8 mouse cellular contexts compared by ENCODE assay signal in the genomic region with DNA sequence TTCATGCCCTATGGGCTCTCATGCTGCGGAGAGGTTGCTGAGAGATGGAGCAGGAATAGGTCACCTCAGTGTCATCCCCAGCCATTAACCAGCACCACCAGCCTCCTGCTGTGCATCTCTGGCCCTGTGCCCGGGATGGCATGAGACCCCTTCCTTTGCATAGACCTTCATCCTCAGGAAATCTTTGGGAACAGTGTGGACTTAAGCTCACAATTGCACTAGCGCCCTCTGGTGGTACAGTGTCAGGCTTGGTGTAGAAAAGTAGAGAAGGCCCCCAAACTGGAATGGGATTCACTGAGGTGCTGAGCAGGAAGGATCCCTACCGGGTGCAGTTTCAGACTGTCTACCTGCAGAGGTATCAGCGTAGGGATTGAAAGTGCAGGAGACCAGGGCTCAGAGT.
DNase-seq lines count a peak whose midpoint lies in the region; ATAC-seq lines count a peak whose summit lies in the region.

No protein-coding gene starts in this region.

- WGBS in liver, embryonic 13.5 days (ENCODE audit: insufficient replicate concordance): 31% methylated on average over 5 of the region's 5 CpGs

- H3K36me3 ChIP-seq in liver, embryonic 13.5 days: no peaks in the 10 kb centered on the region

- H3K27ac ChIP-seq in liver, embryonic 13.5 days: no peak overlapping the region

- no peak overlapping the region for H3K9ac ChIP-seq in liver, embryonic 13.5 days

- H3K27me3 ChIP-seq in liver, embryonic 13.5 days: no peaks in the 10 kb centered on the region

- H3K4me3 ChIP-seq in liver, embryonic 13.5 days (replicated peaks): no peak overlapping the region

- H3K4me1 ChIP-seq in liver, embryonic 13.5 days (replicated peaks): no peaks in the 10 kb centered on the region

- ATAC-seq in liver, embryonic 13.5 days (ENCODE audit: low read depth): no peak

- H3K9me3 ChIP-seq in liver, embryonic 13.5 days (replicated peaks): no peaks in the 10 kb centered on the region

- no peak overlapping the region for H3K4me2 ChIP-seq in liver, embryonic 13.5 days

- DNase-seq in B cell, adult 2 months: peak; percentile 57 to 62
- peak; percentile 77 for DNase-seq in NIH3T3 (ENCODE audit: low read depth)
- DNase-seq in cerebellum, adult 9-10 months: peak; percentile 52
- DNase-seq in frontal cortex, postnatal 36 days (ENCODE audit: low spot score in 2 of 2): peak; percentile 70
- peak; percentile 40 to 86 for DNase-seq in kidney, postnatal 36 days
- DNase-seq in liver, embryonic 13.5 days: peak; percentile 4
- peak; percentile 53 for DNase-seq in retina, postnatal 7 days (ENCODE audit: low read depth, low spot score)
- no peak for DNase-seq in MN1 (ENCODE audit: low spot score)
